Mouse (Mus musculus) neural tube, embryonic 12.5 days (tissue): Measurements from ENCODE around the gene Gm13078. TPM values are rescaled to one million over a fixed set of nuclear protein-coding genes. Genes with fewer than 3 reads are reported as not detected.

ENCODE experiments used
- ATAC-seq: fragments of 200-750 bp; cut with Nextera tagmentation; 2 replicates; pipeline ENCODE4 v1.8.0; 2017; ENCODE audit warnings: low read depth, mild to moderate bottlenecking, moderate TSS enrichment, moderate library complexity; ENCODE audit not compliant: low FRiP score
- H3K27ac ChIP-seq: fragments of 300-500 bp; sonication (generic); 2 replicates; pipeline ENCODE4 v1.5.1; 2016
- H3K27me3 ChIP-seq: fragments of 300-500 bp; sonication (generic); replicated peaks from 2 replicates; pipeline ENCODE4 v1.6.1; 2016; ENCODE audit warnings: mild to moderate bottlenecking
- H3K36me3 ChIP-seq: fragments of 300-500 bp; sonication (generic); 2 replicates; pipeline ENCODE4 v1.6.1; 2016; ENCODE audit warnings: mild to moderate bottlenecking
- H3K4me1 ChIP-seq: fragments of 300-500 bp; sonication (generic); 2 replicates; pipeline ENCODE4 v1.6.1; 2016
- H3K4me2 ChIP-seq: fragments of 300-500 bp; sonication (generic); replicated peaks from 2 replicates; pipeline ENCODE4 v1.6.1; 2016; ENCODE audit warnings: mild to moderate bottlenecking
- H3K4me3 ChIP-seq: fragments of 300-500 bp; sonication (generic); 2 replicates; pipeline ENCODE4 v1.5.1; 2016
- H3K9ac ChIP-seq: fragments of 300-500 bp; sonication (generic); 2 replicates; pipeline ENCODE4 v1.6.1; 2016; ENCODE audit warnings: mild to moderate bottlenecking
- H3K9me3 ChIP-seq: fragments of 300-500 bp; sonication (generic); 2 replicates; pipeline ENCODE4 v1.6.1; 2016; ENCODE audit warnings: mild to moderate bottlenecking
- WGBS: fragments of 180-500 bp; shearing (Covaris S2); methylation state at CpG from one replicate; pipeline ENCODE4 v1.1.7; 2016; 5-methylcytosine and 5-hydroxymethylcytosine counted together
- polyA plus RNA-seq: library from polyadenylated mRNA; unstranded; fragments of >200 nt; fragmentation: Nextera tagmentation; extraction: Ambion mirVana; gene quantifications from 2 replicates; pipeline ENCODE4 v1.2.1, GENCODE M21; 2016

Gene Gm13078
- not detected in 2 replicates for polyA plus RNA-seq

DNA sequence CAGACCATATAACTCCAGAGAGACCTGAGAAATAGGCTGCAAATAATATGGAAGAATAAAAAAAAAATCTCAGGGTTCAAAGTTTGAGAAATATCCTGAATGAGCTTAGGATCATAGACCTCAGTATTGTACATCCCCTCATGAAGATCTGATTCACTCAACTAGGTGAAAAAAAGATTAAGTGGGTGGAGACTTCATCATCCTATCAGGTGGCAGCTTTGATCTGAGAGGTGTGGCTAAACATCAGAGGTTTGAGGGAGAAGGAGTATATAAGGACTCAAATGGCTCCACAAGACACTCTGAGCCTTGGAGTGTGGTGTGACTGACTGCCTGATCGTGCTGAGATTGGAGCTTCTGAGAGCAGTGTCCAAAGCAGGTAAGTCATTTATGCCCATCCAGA is at the start of gene Gm13078:
Gene Gm13078, plus strand, starts transcription at position 301 of the 400 bp plus-strand sequence.
- no peaks in the 10 kb centered on the region for H3K27me3 ChIP-seq
- no peaks in the 10 kb centered on the region for H3K4me1 ChIP-seq
- H3K27ac ChIP-seq: no peak within 1 kb of the TSS
- H3K36me3 ChIP-seq: no peaks in the 10 kb centered on the region
- H3K9me3 ChIP-seq: peaks cover 32% of the 10 kb centered on the region
- WGBS: 88% methylated on average over 1 of the region's 1 CpGs
- H3K9ac ChIP-seq: no peak within 1 kb of the TSS
- no peak within 1 kb of the TSS for H3K4me2 ChIP-seq
- no peak within 1 kb of the TSS for H3K4me3 ChIP-seq
- ATAC-seq: no peak

DNA sequence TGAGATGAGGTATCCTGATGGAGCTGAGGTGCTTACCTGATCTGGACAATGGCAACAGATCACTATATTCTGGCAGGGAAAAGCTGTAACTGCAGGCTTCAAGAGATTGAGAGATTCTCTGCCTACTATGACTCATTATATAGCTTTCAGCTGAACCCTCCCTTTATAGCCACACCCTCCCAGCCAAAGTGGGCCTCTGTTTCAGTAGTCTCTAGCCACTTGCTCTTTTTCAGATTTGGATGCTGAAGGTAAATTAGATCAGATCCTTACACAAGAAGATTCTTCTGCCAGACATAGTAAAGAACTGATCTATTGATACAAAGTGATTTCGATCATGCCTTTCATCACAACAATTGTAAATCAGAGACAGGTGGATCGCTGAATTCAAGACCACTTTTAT is 16.6 kb upstream of the Gm13078 start, which contains the start of gene Gm13089:
Gene Gm13089, minus strand, starts transcription at position 101 of the 400 bp plus-strand sequence.
- H3K27me3 ChIP-seq: no peaks in the 10 kb centered on the region
- no peak within 1 kb of the TSS for H3K9ac ChIP-seq
- H3K9me3 ChIP-seq: peaks cover 27% of the 10 kb centered on the region
- H3K4me2 ChIP-seq: no peak within 1 kb of the TSS
- 75% methylated on average over 2 of the region's 2 CpGs for WGBS
- ATAC-seq: no peak
- no peak within 1 kb of the TSS for H3K27ac ChIP-seq
- H3K4me3 ChIP-seq: no peak within 1 kb of the TSS
- H3K4me1 ChIP-seq: no peaks in the 10 kb centered on the region
- no peaks in the 10 kb centered on the region for H3K36me3 ChIP-seq

Other genes with a start within 250 kb of the Gm13078 start
- gene Gm13043, start 208.1 kb upstream of the Gm13078 start, polyA plus RNA-seq: not detected in 2 replicates
- not detected in 2 replicates for gene Gm13040, start 183.5 kb upstream of the Gm13078 start, polyA plus RNA-seq
- not detected in 2 replicates for gene BC080695, start 167.8 kb upstream of the Gm13078 start, polyA plus RNA-seq
- gene Gm13057, start 167.7 kb upstream of the Gm13078 start, polyA plus RNA-seq: not detected in 2 replicates
- gene Gm13083, start 104.5 kb upstream of the Gm13078 start, polyA plus RNA-seq: not detected in 2 replicates
- not detected in 2 replicates for gene Gm13088, start 62.2 kb upstream of the Gm13078 start, polyA plus RNA-seq
- not detected in 2 replicates for gene Gm13089, start 16.7 kb upstream of the Gm13078 start, polyA plus RNA-seq
- gene Gm13023, start 69.9 kb downstream of the Gm13078 start, polyA plus RNA-seq: not detected in 2 replicates
- gene Gm13084, start 96.6 kb downstream of the Gm13078 start, polyA plus RNA-seq: not detected in 2 replicates
- not detected in 2 replicates for gene Gm13103, start 127.0 kb downstream of the Gm13078 start, polyA plus RNA-seq
- not detected in 2 replicates for gene Pramef6, start 180.9 kb downstream of the Gm13078 start, polyA plus RNA-seq
- gene Pramef25, start 231.6 kb downstream of the Gm13078 start, polyA plus RNA-seq: not detected in 2 replicates
- gene Gm13101, start 247.5 kb downstream of the Gm13078 start, polyA plus RNA-seq: not detected in 2 replicates